Mouse (Mus musculus) heart, embryonic 14.5 days (tissue): ENCODE data around the gene Nol6. TPM values are rescaled to one million over a fixed set of nuclear protein-coding genes. Genes with fewer than 3 reads are reported as not detected.
A peak's percentile ranks its signal among the peaks of the same experiment; 100 is the strongest.

Experiments
- ATAC-seq: fragments of 200-750 bp; cut with Nextera tagmentation; 2 replicates; pipeline ENCODE4 v1.8.0; 2017; ENCODE audit warnings: low read depth, moderate TSS enrichment; ENCODE audit not compliant: insufficient number of reproducible peaks, insufficient read depth, low FRiP score
- H3K27ac ChIP-seq, 2 experiments: fragments of 200-500 bp in 1 of 2; fragments of 300-500 bp in 1 of 2; sonication (generic) in 1 of 2; replicated peaks in 1 of 2; 2 replicates each; pipeline ENCODE4 v1.5.1; 2012 to 2014; ENCODE audit warnings: low read depth in 2 of 2, low read length in 2 of 2, control low read depth in 1 of 2, mild to moderate bottlenecking in 1 of 2, mixed read lengths in 1 of 2; ENCODE audit not compliant: control insufficient read depth in 1 of 2, insufficient read depth in 1 of 2
- H3K27me3 ChIP-seq: fragments of 300-500 bp; sonication (generic); 2 replicates; pipeline ENCODE4 v1.6.1; 2014; ENCODE audit warnings: mild to moderate bottlenecking, low read length, control low read depth; ENCODE audit not compliant: control insufficient read depth, insufficient read depth
- H3K36me3 ChIP-seq: fragments of 300-500 bp; sonication (generic); 2 replicates; pipeline ENCODE4 v1.6.1; 2014; ENCODE audit warnings: mild to moderate bottlenecking, control low read depth, low read length, mixed read lengths; ENCODE audit not compliant: control insufficient read depth, insufficient read depth
- H3K4me1 ChIP-seq, 2 experiments: fragments of 200-500 bp in 1 of 2; fragments of 300-500 bp in 1 of 2; sonication (generic) in 1 of 2; 2 replicates each; pipeline ENCODE4 v1.6.1; 2012 to 2014; ENCODE audit warnings: low read length in 2 of 2, control low read depth in 1 of 2, mixed read lengths in 1 of 2; ENCODE audit not compliant: control insufficient read depth in 2 of 2, insufficient read depth in 2 of 2
- H3K4me2 ChIP-seq: fragments of 300-500 bp; sonication (generic); 2 replicates; pipeline ENCODE4 v1.6.1; 2014; ENCODE audit warnings: mild to moderate bottlenecking, low read length
- H3K4me3 ChIP-seq, 2 experiments: fragments of 200-500 bp in 1 of 2; fragments of 300-500 bp in 1 of 2; sonication (generic) in 1 of 2; 2 replicates each; pipeline ENCODE4 v1.5.1; 2012 to 2014; ENCODE audit warnings: low read length in 2 of 2, mild to moderate bottlenecking in 2 of 2, control low read depth in 1 of 2, low read depth in 1 of 2, moderate library complexity in 1 of 2; ENCODE audit not compliant: control insufficient read depth in 1 of 2, insufficient read depth in 1 of 2
- H3K9ac ChIP-seq: fragments of 300-500 bp; sonication (generic); 2 replicates; pipeline ENCODE4 v1.6.1; 2014; ENCODE audit warnings: mild to moderate bottlenecking, low read length
- H3K9me3 ChIP-seq: fragments of 300-500 bp; sonication (generic); 2 replicates; pipeline ENCODE4 v1.6.1; 2016; ENCODE audit warnings: low read length, control low read depth; ENCODE audit not compliant: control insufficient read depth
- WGBS: fragments of 180-500 bp; shearing (Covaris S2); extraction: QIAGEN DNeasy Blood & Tissue Kit; methylation state at CpG from one replicate; pipeline ENCODE4 v1.1.7; 2014; 5-methylcytosine and 5-hydroxymethylcytosine counted together
- polyA plus RNA-seq: library from polyadenylated mRNA; unstranded; fragments of >200 nt; fragmentation: Nextera tagmentation; extraction: Ambion mirVana; gene quantifications from 2 replicates; pipeline ENCODE4 v1.2.1, GENCODE M21; 2014

The Nol6 gene
- polyA plus RNA-seq, 1 experiment from 2014 or later = 14.6 TPM

DNA sequence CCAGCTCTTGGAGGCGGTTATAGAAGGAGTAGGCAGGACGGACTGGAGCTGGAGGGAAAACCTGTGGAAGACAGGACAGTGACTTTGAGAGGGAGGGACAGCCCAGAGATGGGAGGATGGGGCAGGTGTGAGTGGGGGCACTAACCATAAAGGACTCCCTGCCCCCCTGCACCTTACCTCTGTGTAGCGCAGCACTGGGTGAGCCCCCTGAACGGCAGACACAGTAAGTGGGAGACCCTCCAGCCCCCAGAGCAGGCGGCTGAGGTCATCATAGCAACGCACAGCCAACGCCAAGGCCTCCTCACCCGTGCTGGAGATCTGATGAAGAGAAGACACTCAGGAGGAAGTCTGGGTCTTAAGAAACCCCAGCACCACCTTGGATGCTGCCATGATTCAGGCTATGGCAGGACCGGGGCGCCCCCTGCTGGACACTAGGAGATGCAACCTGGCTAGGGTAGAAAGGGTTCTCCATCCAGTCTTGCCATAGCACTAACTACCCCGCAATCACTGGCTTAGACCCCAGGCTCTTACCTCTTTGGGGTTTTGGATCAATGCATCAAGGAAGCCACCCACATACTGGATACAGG, 5.5 kb downstream of the Nol6 start:
- H3K27ac ChIP-seq = no peak overlapping the region
- ATAC-seq = peak; percentile 18; the same call in 1 of the 2 replicates
- H3K9ac ChIP-seq = no peak overlapping the region
- no peak overlapping the region for H3K4me3 ChIP-seq
- peaks cover 93% of the 10 kb centered on the region for H3K36me3 ChIP-seq
- peaks cover 4 to 9% of the 10 kb centered on the region in 2 experiments; a peak in 3 of 4 replicates for H3K4me1 ChIP-seq
- WGBS = 72% methylated on average over 11 of the region's 11 CpGs
- H3K4me2 ChIP-seq = no peak overlapping the region
- H3K27me3 ChIP-seq = no peaks in the 10 kb centered on the region
- H3K9me3 ChIP-seq = no peaks in the 10 kb centered on the region

- Histone ChIP-seq H3K4me1 (no peaks in the 10 kb centered on the region), H3K9me3 (no peaks in the 10 kb centered on the region), H3K4me3 (no peak overlapping the region), H3K27me3 (no peaks in the 10 kb centered on the region), H3K36me3 (peaks cover 82% of the 10 kb centered on the region), H3K27ac (no peak overlapping the region), H3K4me2 (no peak overlapping the region), H3K9ac (no peak overlapping the region)
- no peak for ATAC-seq
- 78% methylated on average over 3 of the region's 3 CpGs for WGBS
These were observed 7.4 kb downstream of the Nol6 start for GRCm38 (mm10) chr4:41116817-41117216.

DNA sequence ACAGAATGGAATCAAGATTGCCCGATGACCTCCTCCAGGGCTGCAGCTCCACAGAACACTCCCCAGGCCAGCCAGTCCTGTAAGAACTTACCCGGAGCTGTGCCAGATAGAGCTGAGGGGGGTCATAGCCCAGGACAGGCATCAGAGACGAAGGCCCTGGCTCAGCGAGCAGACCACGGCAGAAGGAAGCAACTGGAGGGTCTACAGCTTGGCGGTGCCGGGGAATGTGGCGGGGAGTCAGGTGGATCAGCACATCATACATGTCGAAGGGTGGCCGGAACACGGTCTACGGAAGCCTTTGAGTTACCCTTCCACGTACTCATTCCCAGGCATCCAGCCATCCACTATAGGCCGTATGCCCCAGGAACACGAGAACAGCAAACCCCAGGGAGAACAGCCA, 8.5 kb downstream of the Nol6 start:
- Histone ChIP-seq H3K4me2 (no peak overlapping the region), H3K27me3 (no peaks in the 10 kb centered on the region), H3K4me3 (no peak overlapping the region), H3K4me1 (no peaks in the 10 kb centered on the region), H3K27ac (no peak overlapping the region), H3K9ac (no peak overlapping the region), H3K36me3 (peaks cover 72% of the 10 kb centered on the region), H3K9me3 (no peaks in the 10 kb centered on the region)
- no peak for ATAC-seq
- 91% methylated on average over 15 of the region's 15 CpGs for WGBS

DNA sequence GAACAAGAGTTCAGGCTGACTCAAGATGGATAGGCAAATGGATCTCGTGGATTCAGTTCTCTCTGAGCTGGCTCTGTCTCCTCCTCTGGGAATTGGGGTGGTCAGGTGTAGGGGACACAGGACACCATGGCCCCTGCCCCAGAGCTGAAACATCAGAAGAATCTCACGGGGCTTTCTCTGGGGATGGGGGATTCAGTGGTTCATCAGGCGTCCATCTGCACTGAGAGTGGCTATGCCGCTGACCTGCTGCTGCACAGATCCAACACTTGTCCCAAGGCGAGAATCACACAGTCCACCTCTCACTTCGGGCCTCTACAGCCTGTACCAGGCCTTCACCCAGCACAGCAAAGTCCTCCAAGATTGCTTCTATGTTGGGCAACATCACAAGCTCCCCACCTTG, 9.2 kb downstream of the Nol6 start:
- H3K27me3 ChIP-seq = no peaks in the 10 kb centered on the region
- H3K9ac ChIP-seq = no peak overlapping the region
- H3K9me3 ChIP-seq = no peaks in the 10 kb centered on the region
- no peak for ATAC-seq
- H3K27ac ChIP-seq = no peak overlapping the region
- peaks cover 64% of the 10 kb centered on the region for H3K36me3 ChIP-seq
- H3K4me1 ChIP-seq = no peaks in the 10 kb centered on the region
- H3K4me3 ChIP-seq = no peak overlapping the region
- 81% methylated on average over 6 of the region's 6 CpGs for WGBS
- H3K4me2 ChIP-seq = no peak overlapping the region

GRCm38 (mm10) chr4:41114358-41115070, 9.7 kb downstream of the Nol6 start:
- Histone ChIP-seq H3K9ac (no peak overlapping the region), H3K27me3 (no peaks in the 10 kb centered on the region), H3K4me3 (no peak overlapping the region), H3K4me2 (no peak overlapping the region), H3K4me1 (no peaks in the 10 kb centered on the region), H3K36me3 (peaks cover 59% of the 10 kb centered on the region), H3K9me3 (no peaks in the 10 kb centered on the region), H3K27ac (no peak overlapping the region)
- no peak for ATAC-seq
- 77% methylated on average over 9 of the region's 9 CpGs for WGBS

- no peak overlapping the region for H3K9ac ChIP-seq
- no peak overlapping the region for H3K4me2 ChIP-seq
- peaks cover 3% of the 10 kb centered on the region; the same call in 1 of the 2 replicates for H3K36me3 ChIP-seq
- ATAC-seq = no peak
- peaks cover 0 to 8% of the 10 kb centered on the region in 2 experiments; a peak in 2 of 4 replicates for H3K4me1 ChIP-seq
- no peak overlapping the region for H3K27ac ChIP-seq
- H3K4me3 ChIP-seq = no peak overlapping the region
- no peaks in the 10 kb centered on the region for H3K27me3 ChIP-seq
- WGBS = 50% methylated on average over 10 of the region's 10 CpGs
- no peaks in the 10 kb centered on the region for H3K9me3 ChIP-seq
These were observed 15.4 kb downstream of the Nol6 start for GRCm38 (mm10) chr4:41108717-41109425.

- 50% methylated on average over 4 of the region's 4 CpGs for WGBS
- H3K9ac ChIP-seq = no peak overlapping the region
- ATAC-seq = no peak
- H3K4me2 ChIP-seq = no peak overlapping the region
- H3K36me3 ChIP-seq = no peaks in the 10 kb centered on the region
- peaks cover 0 to 8% of the 10 kb centered on the region in 2 experiments; a peak in 2 of 4 replicates for H3K4me1 ChIP-seq
- H3K27ac ChIP-seq = no peak overlapping the region
- no peaks in the 10 kb centered on the region for H3K9me3 ChIP-seq
- H3K27me3 ChIP-seq = no peaks in the 10 kb centered on the region
- no peak overlapping the region for H3K4me3 ChIP-seq
These were observed 16.8 kb downstream of the Nol6 start for GRCm38 (mm10) chr4:41107440-41107839.
